Comparison of ENCODE assay signal across 8 mouse cellular contexts in genomic region chr1:36067611-36068010, GRCm38 (mm10). TPM values are rescaled to one million over a fixed set of nuclear protein-coding genes. Genes with fewer than 3 reads are reported as not detected.
DNase-seq lines count a peak whose midpoint lies in the region; ATAC-seq and TF ChIP-seq lines count a peak whose summit lies in the region.

No protein-coding gene starts in this region.

- H3K27me3 ChIP-seq in embryonic facial prominence, embryonic 12.5 days = peaks cover 3% of the 10 kb centered on the region; the same call in 1 of the 2 replicates
- no peaks in the 10 kb centered on the region for H3K27me3 ChIP-seq in intestine, embryonic 14.5 days (replicated peaks; ENCODE audit: control insufficient read depth, insufficient read depth, low read length)
- H3K27me3 ChIP-seq in myocyte (ENCODE audit: control insufficient read depth, insufficient read depth, insufficient read length) = no peaks in the 10 kb centered on the region

- ATAC-seq in embryonic facial prominence, embryonic 12.5 days (ENCODE audit: insufficient number of reproducible peaks, insufficient read depth, low FRiP score, low TSS enrichment) = no peak
- no peak for ATAC-seq in intestine, embryonic 14.5 days (replicated peaks; ENCODE audit: low FRiP score, low TSS enrichment, low read depth)

- TF ChIP-seq CTCF in left cerebral cortex, adult 2 months (IDR thresholded peaks at IDR 0.05) = no peak

- peak overlapping the region; percentile 87; the same call in 1 of the 2 replicates for H3K9ac ChIP-seq in embryonic facial prominence, embryonic 12.5 days
- peak overlapping the region; percentile 69 for H3K9ac ChIP-seq in intestine, embryonic 14.5 days (ENCODE audit: low read length)

- no peak overlapping the region for H3ac ChIP-seq in myocyte (ENCODE audit: control insufficient read depth, insufficient read length)

- peaks cover 42% of the 10 kb centered on the region for H3K79me2 ChIP-seq in myocyte (ENCODE audit: control insufficient read depth, insufficient read depth)

- H3K9me3 ChIP-seq in embryonic facial prominence, embryonic 12.5 days = no peaks in the 10 kb centered on the region
- H3K9me3 ChIP-seq in intestine, embryonic 14.5 days (ENCODE audit: control insufficient read depth, low read length) = no peaks in the 10 kb centered on the region

- peak overlapping the region; percentile 98 for H3K4me2 ChIP-seq in embryonic facial prominence, embryonic 12.5 days (replicated peaks)
- H3K4me2 ChIP-seq in intestine, embryonic 14.5 days (ENCODE audit: low read length) = peak overlapping the region; percentile 96
- H3K4me2 ChIP-seq in myocyte (ENCODE audit: low read depth) = peak overlapping the region; percentile 84

- WGBS in embryonic facial prominence, embryonic 12.5 days = 20% methylated on average over 12 of the region's 12 CpGs
- WGBS in intestine, embryonic 14.5 days = 26% methylated on average over 12 of the region's 12 CpGs

- no peak for DNase-seq in left cerebral cortex, adult 2 months (ENCODE audit: extremely low spot score in 1 of 2, low spot score in 2 of 2)
- DNase-seq in left cerebral cortex, postnatal 4 days = no peak
- no peak for DNase-seq in intestine, embryonic 14.5 days (ENCODE audit: low spot score)
- DNase-seq in cerebellum, adult 9-10 months = no peak
- no peak for DNase-seq in ovary, postnatal 10 days (ENCODE audit: low spot score)
- no peak for DNase-seq in cerebellum, postnatal 25 days

- H3K4me1 ChIP-seq in embryonic facial prominence, embryonic 12.5 days = peaks cover 52% of the 10 kb centered on the region
- peaks cover 37% of the 10 kb centered on the region for H3K4me1 ChIP-seq in intestine, embryonic 14.5 days (replicated peaks; ENCODE audit: control insufficient read depth, insufficient read depth, low read length)

- H3K27ac ChIP-seq in left cerebral cortex, adult 2 months = peak overlapping the region; percentile 92
- no peak overlapping the region for H3K27ac ChIP-seq in embryonic facial prominence, embryonic 12.5 days
- no peak overlapping the region for H3K27ac ChIP-seq in intestine, embryonic 14.5 days (ENCODE audit: low read depth)

- no peaks in the 10 kb centered on the region for H3K36me3 ChIP-seq in embryonic facial prominence, embryonic 12.5 days
- H3K36me3 ChIP-seq in intestine, embryonic 14.5 days (ENCODE audit: control insufficient read depth, insufficient read depth, low read length) = no peaks in the 10 kb centered on the region; the same call in 1 of the 2 replicates
- no peaks in the 10 kb centered on the region for H3K36me3 ChIP-seq in myocyte (ENCODE audit: control insufficient read depth, insufficient read depth)

- no peak for TF ChIP-seq POLR2A in myocyte (IDR thresholded peaks at IDR 0.05; ENCODE audit: insufficient read length, low read depth)

- intact Hi-C loops in left cerebral cortex, adult 2 months (cut with DNase I) = loop anchor here (1.0 to 5.0 kb wide), 5 partner anchors 67 to 1175 kb away; no protein-coding TSS in a partner anchor
- intact Hi-C loops in left cerebral cortex, postnatal 4 days (cut with DNase I) = loop anchor here (5.0 to 10.0 kb wide), 2 partner anchors 1033 to 1175 kb away; no protein-coding TSS in a partner anchor

- peak overlapping the region; percentile 95 for H3K4me3 ChIP-seq in left cerebral cortex, adult 2 months
- H3K4me3 ChIP-seq in embryonic facial prominence, embryonic 12.5 days = peak overlapping the region; percentile 71
- peak overlapping the region; percentile 77 for H3K4me3 ChIP-seq in intestine, embryonic 14.5 days (ENCODE audit: low read depth, low read length)
- peak overlapping the region; percentile 98 for H3K4me3 ChIP-seq in myocyte

TF ChIP-seq in myocyte, 11 proteins besides CTCF, POLR2A, EP300 and RAD21:
- TF ChIP-seq SRF (IDR thresholded peaks at IDR 0.05; ENCODE audit: control insufficient read depth, insufficient read length, low read depth) = no peak
- TF ChIP-seq E2F4 (IDR thresholded peaks at IDR 0.05; ENCODE audit: insufficient read depth) = no peak
- TF ChIP-seq MYOD1 (IDR thresholded peaks at IDR 0.05; ENCODE audit: control insufficient read depth in 1 of 3, insufficient read length in 2 of 3, low read depth in 2 of 3) = no peak
- no peak for TF ChIP-seq TCF12 (IDR thresholded peaks at IDR 0.05; ENCODE audit: insufficient read depth, poor library complexity, severe bottlenecking)
- no peak for TF ChIP-seq REST (IDR thresholded peaks at IDR 0.05; ENCODE audit: insufficient read depth, insufficient read length)
- TF ChIP-seq CEBPB (IDR thresholded peaks at IDR 0.05; ENCODE audit: insufficient read depth, poor library complexity, severe bottlenecking) = no peak
- TF ChIP-seq MAX (IDR thresholded peaks at IDR 0.05; ENCODE audit: low read depth) = no peak
- TF ChIP-seq MYOG (IDR thresholded peaks at IDR 0.05; ENCODE audit: control insufficient read depth in 1 of 3, insufficient read depth in 1 of 3, insufficient read length in 2 of 3, low read depth in 2 of 3) = no peak
- no peak for TF ChIP-seq USF1 (IDR thresholded peaks at IDR 0.05; ENCODE audit: low read depth)
- no peak for TF ChIP-seq POLR2AphosphoS2 (IDR thresholded peaks at IDR 0.05; ENCODE audit: insufficient read length, low read depth)
- TF ChIP-seq TCF3 (IDR thresholded peaks at IDR 0.05; ENCODE audit: insufficient read length, low read depth) = no peak

RNA-seq across cellular contexts. Expression of gene Hs6st1, which starts 0.6 kb away (rescaled TPM):
- 10 to 100 TPM; 52.8 to 56.1 TPM for total RNA-seq in left cerebral cortex, adult 2 months (2021)
- 10 to 100 TPM; 88.1 to 90.1 TPM for total RNA-seq in left cerebral cortex, postnatal 4 days (2021)
- polyA plus RNA-seq in embryonic facial prominence, embryonic 12.5 days (2016; fragmentation: Nextera tagmentation; extraction: Ambion mirVana) = 9.2 and 18.3 TPM in 2 replicates
- polyA plus RNA-seq in intestine, embryonic 14.5 days (2014; fragmentation: Nextera tagmentation; extraction: Ambion mirVana) = 8.3 and 8.5 TPM in 2 replicates
- polyA plus RNA-seq in myocyte (2012; fragmentation: generic; extraction: Trizol) = 66.6 TPM
